Mouse (Mus musculus): ENCODE data around the gene Fndc3b.

The Fndc3b gene

GRCm38 (mm10) chr3:27545651-27546050, 165.5 kb downstream of the Fndc3b start:
- no peak for DNase-seq

GRCm38 (mm10) chr3:27544061-27544460, 167.0 kb downstream of the Fndc3b start:
- no peak for DNase-seq

- DNase-seq = no peak
These were observed 169.3 kb downstream of the Fndc3b start for GRCm38 (mm10) chr3:27541841-27542240.

GRCm38 (mm10) chr3:27541181-27541580, 169.9 kb downstream of the Fndc3b start:
- DNase-seq = no peak

GRCm38 (mm10) chr3:27534208-27534607, 176.9 kb downstream of the Fndc3b start:
- DNase-seq = no peak

GRCm38 (mm10) chr3:27533721-27534120, 177.4 kb downstream of the Fndc3b start:
- DNase-seq = no peak

- DNase-seq = no peak
These were observed 179.1 kb downstream of the Fndc3b start for GRCm38 (mm10) chr3:27531993-27532392.

- DNase-seq = no peak
These were observed 180.7 kb downstream of the Fndc3b start for GRCm38 (mm10) chr3:27530370-27530769.

GRCm38 (mm10) chr3:27529221-27530051, 181.7 kb downstream of the Fndc3b start:
- no peak for DNase-seq

- no peak for DNase-seq
These were observed 184.1 kb downstream of the Fndc3b start for GRCm38 (mm10) chr3:27526991-27527390.

GRCm38 (mm10) chr3:27523176-27523936, 187.8 kb downstream of the Fndc3b start:
- no peak for DNase-seq

- DNase-seq = no peak
These were observed 190.7 kb downstream of the Fndc3b start for GRCm38 (mm10) chr3:27520391-27520790.

- DNase-seq = no peak
These were observed 191.6 kb downstream of the Fndc3b start for GRCm38 (mm10) chr3:27519481-27519880.

GRCm38 (mm10) chr3:27518935-27519334, 192.2 kb downstream of the Fndc3b start:
- no peak for DNase-seq

GRCm38 (mm10) chr3:27516536-27516935, 194.6 kb downstream of the Fndc3b start:
- no peak for DNase-seq

- no peak for DNase-seq
These were observed 199.3 kb downstream of the Fndc3b start for GRCm38 (mm10) chr3:27511765-27512164.

GRCm38 (mm10) chr3:27506886-27507285, 204.2 kb downstream of the Fndc3b start:
- DNase-seq = no peak

GRCm38 (mm10) chr3:27505582-27505981, 205.5 kb downstream of the Fndc3b start:
- no peak for DNase-seq

GRCm38 (mm10) chr3:27503279-27504038, 207.6 kb downstream of the Fndc3b start:
- DNase-seq = no peak

- no peak for DNase-seq
These were observed 215.6 kb downstream of the Fndc3b start for GRCm38 (mm10) chr3:27495296-27496073.

- no peak for DNase-seq
These were observed 216.4 kb downstream of the Fndc3b start for GRCm38 (mm10) chr3:27494698-27495097.

GRCm38 (mm10) chr3:27494066-27494465, 217.0 kb downstream of the Fndc3b start:
- no peak for DNase-seq
